Mouse (Mus musculus): ENCODE measurements around the gene Uaca. TPM values are rescaled to one million over a fixed set of nuclear protein-coding genes. Genes with fewer than 3 reads are reported as not detected.

Uaca gene
- polyA plus RNA-seq, 1 experiment from 2014 or later = 17.1 TPM

GRCm38 (mm10) chr9:60899201-60899600, 104.9 kb downstream of the Uaca start:
- no peak for ATAC-seq (ENCODE audit: insufficient number of reproducible peaks, insufficient read depth, low FRiP score, low read depth)
- no peak overlapping the region for H3K9ac ChIP-seq (ENCODE audit: low read length)
- no peak overlapping the region for H3K4me2 ChIP-seq (ENCODE audit: low read length)
- H3K36me3 ChIP-seq (ENCODE audit: control insufficient read depth, insufficient read depth, low read length) = no peaks in the 10 kb centered on the region
- WGBS = 31% methylated on average over 4 of the region's 4 CpGs
- H3K4me3 ChIP-seq (ENCODE audit: control insufficient read depth in 1 of 2, insufficient read depth in 1 of 2, low read depth in 1 of 2, low read length in 2 of 2) = no peak overlapping the region
- H3K4me1 ChIP-seq (ENCODE audit: control insufficient read depth in 2 of 2, insufficient read depth in 2 of 2, low read length in 2 of 2) = peaks cover 10 to 25% of the 10 kb centered on the region in 2 experiments
- H3K27ac ChIP-seq (replicated peaks in 1 of 2; ENCODE audit: control insufficient read depth in 1 of 2, insufficient read depth in 1 of 2, low read depth in 2 of 2, low read length in 2 of 2) = no peak overlapping the region
- peaks cover 10% of the 10 kb centered on the region for H3K27me3 ChIP-seq (ENCODE audit: control insufficient read depth, insufficient read depth, low read length)
- H3K9me3 ChIP-seq (ENCODE audit: control insufficient read depth, low read length) = no peaks in the 10 kb centered on the region

- Histone ChIP-seq H3K4me1 (ENCODE audit: control insufficient read depth in 2 of 2, insufficient read depth in 2 of 2, low read length in 2 of 2) (peaks cover 10 to 25% of the 10 kb centered on the region in 2 experiments), H3K27me3 (ENCODE audit: control insufficient read depth, insufficient read depth, low read length) (peaks cover 7% of the 10 kb centered on the region), H3K36me3 (ENCODE audit: control insufficient read depth, insufficient read depth, low read length) (no peaks in the 10 kb centered on the region), H3K9me3 (ENCODE audit: control insufficient read depth, low read length) (no peaks in the 10 kb centered on the region), H3K4me3 (ENCODE audit: control insufficient read depth in 1 of 2, insufficient read depth in 1 of 2, low read depth in 1 of 2, low read length in 2 of 2) (no peak overlapping the region), H3K9ac (ENCODE audit: low read length) (no peak overlapping the region), H3K27ac (replicated peaks in 1 of 2; ENCODE audit: control insufficient read depth in 1 of 2, insufficient read depth in 1 of 2, low read depth in 2 of 2, low read length in 2 of 2) (0 out of 4 replicates have a peak overlapping the region, but pooled peaks of 1 of the 2 experiments have one; percentile 12), H3K4me2 (ENCODE audit: low read length) (no peak overlapping the region)
- 52% methylated on average over 3 of the region's 3 CpGs for WGBS
- 0 out of 2 replicates have a peak, but pooled peaks have one; percentile 10 for ATAC-seq (ENCODE audit: insufficient number of reproducible peaks, insufficient read depth, low FRiP score, low read depth)
Observed at GRCm38 (mm10) chr9:60899797-60900459, 105.6 kb downstream of the Uaca start.

GRCm38 (mm10) chr9:60912266-60912665, 117.9 kb downstream of the Uaca start:
- Histone ChIP-seq H3K27me3 (ENCODE audit: control insufficient read depth, insufficient read depth, low read length) (no peaks in the 10 kb centered on the region), H3K27ac (replicated peaks in 1 of 2; ENCODE audit: control insufficient read depth in 1 of 2, insufficient read depth in 1 of 2, low read depth in 2 of 2, low read length in 2 of 2) (no peak overlapping the region), H3K4me3 (ENCODE audit: control insufficient read depth in 1 of 2, insufficient read depth in 1 of 2, low read depth in 1 of 2, low read length in 2 of 2) (no peak overlapping the region), H3K9me3 (ENCODE audit: control insufficient read depth, low read length) (no peaks in the 10 kb centered on the region), H3K9ac (ENCODE audit: low read length) (no peak overlapping the region), H3K4me2 (ENCODE audit: low read length) (no peak overlapping the region), H3K36me3 (ENCODE audit: control insufficient read depth, insufficient read depth, low read length) (no peaks in the 10 kb centered on the region), H3K4me1 (ENCODE audit: control insufficient read depth in 2 of 2, insufficient read depth in 2 of 2, low read length in 2 of 2) (peaks cover 3 to 12% of the 10 kb centered on the region in 2 experiments; a peak in 3 of 4 replicates)
- ATAC-seq (ENCODE audit: insufficient number of reproducible peaks, insufficient read depth, low FRiP score, low read depth) = no peak
- WGBS = 3% methylated on average over 1 of the region's 1 CpGs

- H3K9ac ChIP-seq (ENCODE audit: low read length) = no peak overlapping the region
- no peak overlapping the region for H3K4me3 ChIP-seq (ENCODE audit: control insufficient read depth in 1 of 2, insufficient read depth in 1 of 2, low read depth in 1 of 2, low read length in 2 of 2)
- no peaks in the 10 kb centered on the region for H3K9me3 ChIP-seq (ENCODE audit: control insufficient read depth, low read length)
- H3K4me2 ChIP-seq (ENCODE audit: low read length) = no peak overlapping the region
- H3K36me3 ChIP-seq (ENCODE audit: control insufficient read depth, insufficient read depth, low read length) = no peaks in the 10 kb centered on the region
- whole genome bisulfite sequencing = 90% methylated on average over 3 of the region's 3 CpGs
- ATAC-seq (ENCODE audit: insufficient number of reproducible peaks, insufficient read depth, low FRiP score, low read depth) = no peak
- no peak overlapping the region for H3K27ac ChIP-seq (replicated peaks in 1 of 2; ENCODE audit: control insufficient read depth in 1 of 2, insufficient read depth in 1 of 2, low read depth in 2 of 2, low read length in 2 of 2)
- H3K4me1 ChIP-seq (ENCODE audit: control insufficient read depth in 2 of 2, insufficient read depth in 2 of 2, low read length in 2 of 2) = peaks cover 3 to 12% of the 10 kb centered on the region in 2 experiments; a peak in 3 of 4 replicates
- no peaks in the 10 kb centered on the region for H3K27me3 ChIP-seq (ENCODE audit: control insufficient read depth, insufficient read depth, low read length)
Observed at GRCm38 (mm10) chr9:60913626-60914025, 119.3 kb downstream of the Uaca start.

DNA sequence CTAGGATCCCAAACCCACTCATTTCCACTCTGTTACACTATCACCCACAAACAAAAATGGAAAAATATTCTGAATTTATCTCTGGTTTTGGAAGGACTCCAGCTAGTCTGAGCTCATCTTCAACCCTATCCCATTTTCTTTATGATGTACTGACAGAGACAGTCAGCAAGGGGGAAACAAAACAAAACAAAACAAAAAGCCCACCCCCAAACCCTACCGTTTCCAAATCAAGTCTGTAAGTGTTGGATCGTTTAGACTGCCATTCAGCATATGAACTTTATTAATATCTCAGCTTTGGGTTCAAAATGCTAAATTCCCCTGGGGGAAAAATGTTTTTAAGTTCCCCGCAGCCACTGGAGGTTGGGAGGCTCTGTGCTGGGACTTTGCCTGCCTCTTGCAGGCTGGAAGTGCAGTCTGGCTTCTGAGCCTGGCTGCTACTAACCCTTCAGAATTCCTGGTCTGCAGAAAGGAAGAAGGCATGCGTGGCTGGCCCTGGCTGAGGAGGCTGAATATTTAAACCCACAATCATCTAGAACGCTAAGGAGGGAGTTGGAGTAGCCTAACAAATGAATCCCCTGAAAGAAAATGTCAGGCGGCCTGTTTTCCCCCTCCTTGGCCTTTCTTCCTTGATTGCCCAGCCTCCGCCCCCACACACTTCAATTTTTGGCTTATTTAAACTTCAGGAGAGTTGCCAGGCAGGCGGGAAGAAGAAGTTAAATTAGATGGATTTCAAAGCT, 125.8 kb downstream of the Uaca start:
- H3K9ac ChIP-seq (ENCODE audit: low read length) = no peak overlapping the region
- no peak overlapping the region for H3K27ac ChIP-seq (replicated peaks in 1 of 2; ENCODE audit: control insufficient read depth in 1 of 2, insufficient read depth in 1 of 2, low read depth in 2 of 2, low read length in 2 of 2)
- no peaks in the 10 kb centered on the region for H3K9me3 ChIP-seq (ENCODE audit: control insufficient read depth, low read length)
- 62% methylated on average over 8 of the region's 8 CpGs for WGBS
- H3K4me1 ChIP-seq (ENCODE audit: control insufficient read depth in 2 of 2, insufficient read depth in 2 of 2, low read length in 2 of 2) = peaks cover 12 to 13% of the 10 kb centered on the region in 2 experiments
- ATAC-seq (ENCODE audit: insufficient number of reproducible peaks, insufficient read depth, low FRiP score, low read depth) = no peak
- no peak overlapping the region for H3K4me2 ChIP-seq (ENCODE audit: low read length)
- no peak overlapping the region for H3K4me3 ChIP-seq (ENCODE audit: control insufficient read depth in 1 of 2, insufficient read depth in 1 of 2, low read depth in 1 of 2, low read length in 2 of 2)
- no peaks in the 10 kb centered on the region for H3K36me3 ChIP-seq (ENCODE audit: control insufficient read depth, insufficient read depth, low read length)
- no peaks in the 10 kb centered on the region for H3K27me3 ChIP-seq (ENCODE audit: control insufficient read depth, insufficient read depth, low read length)

DNA sequence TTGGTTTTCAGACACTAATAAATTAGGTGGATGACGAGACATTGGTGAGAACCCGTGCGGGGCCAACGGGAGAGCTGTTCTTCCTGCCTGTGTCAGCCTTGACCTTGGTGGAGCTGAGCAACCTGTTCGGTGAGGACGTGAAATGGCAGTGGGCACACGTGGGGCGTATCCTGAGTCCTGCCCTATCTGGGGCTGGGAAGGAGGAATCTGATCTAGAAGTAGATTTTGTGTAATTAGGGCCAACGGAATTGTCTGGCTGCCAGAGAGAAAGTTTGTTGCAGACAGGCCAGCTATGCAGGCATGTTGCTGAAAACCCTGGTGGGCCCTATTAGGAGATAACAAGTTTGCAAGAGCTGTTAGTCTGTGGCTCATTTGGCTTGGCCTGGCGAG, 126.3 kb downstream of the Uaca start:
- H3K4me1 ChIP-seq (ENCODE audit: control insufficient read depth in 2 of 2, insufficient read depth in 2 of 2, low read length in 2 of 2) = peaks cover 12 to 13% of the 10 kb centered on the region in 2 experiments
- no peaks in the 10 kb centered on the region for H3K9me3 ChIP-seq (ENCODE audit: control insufficient read depth, low read length)
- 38% methylated on average over 10 of the region's 10 CpGs for WGBS
- no peaks in the 10 kb centered on the region for H3K36me3 ChIP-seq (ENCODE audit: control insufficient read depth, insufficient read depth, low read length)
- ATAC-seq (ENCODE audit: insufficient number of reproducible peaks, insufficient read depth, low FRiP score, low read depth) = no peak
- H3K27me3 ChIP-seq (ENCODE audit: control insufficient read depth, insufficient read depth, low read length) = no peaks in the 10 kb centered on the region
- H3K4me3 ChIP-seq (ENCODE audit: control insufficient read depth in 1 of 2, insufficient read depth in 1 of 2, low read depth in 1 of 2, low read length in 2 of 2) = no peak overlapping the region
- H3K9ac ChIP-seq (ENCODE audit: low read length) = no peak overlapping the region
- H3K27ac ChIP-seq (replicated peaks in 1 of 2; ENCODE audit: control insufficient read depth in 1 of 2, insufficient read depth in 1 of 2, low read depth in 2 of 2, low read length in 2 of 2) = peak overlapping the region in 1 of 2 experiments; percentile 8; a peak in 1 of 4 replicates
- no peak overlapping the region for H3K4me2 ChIP-seq (ENCODE audit: low read length)

- 68% methylated on average over 4 of the region's 4 CpGs for WGBS
- Histone ChIP-seq H3K36me3 (ENCODE audit: control insufficient read depth, insufficient read depth, low read length) (no peaks in the 10 kb centered on the region), H3K4me2 (ENCODE audit: low read length) (no peak overlapping the region), H3K27ac (replicated peaks in 1 of 2; ENCODE audit: control insufficient read depth in 1 of 2, insufficient read depth in 1 of 2, low read depth in 2 of 2, low read length in 2 of 2) (no peak overlapping the region), H3K9ac (ENCODE audit: low read length) (no peak overlapping the region), H3K4me3 (ENCODE audit: control insufficient read depth in 1 of 2, insufficient read depth in 1 of 2, low read depth in 1 of 2, low read length in 2 of 2) (no peak overlapping the region), H3K9me3 (ENCODE audit: control insufficient read depth, low read length) (no peaks in the 10 kb centered on the region), H3K27me3 (ENCODE audit: control insufficient read depth, insufficient read depth, low read length) (no peaks in the 10 kb centered on the region), H3K4me1 (ENCODE audit: control insufficient read depth in 2 of 2, insufficient read depth in 2 of 2, low read length in 2 of 2) (peaks cover 12 to 13% of the 10 kb centered on the region in 2 experiments)
- ATAC-seq (ENCODE audit: insufficient number of reproducible peaks, insufficient read depth, low FRiP score, low read depth) = no peak
Observed at GRCm38 (mm10) chr9:60921287-60921686, 126.9 kb downstream of the Uaca start.

All from heart, embryonic 14.5 days (tissue).